Mouse (Mus musculus) spleen, adult 2 months (tissue): ENCODE data around the gene Irf8.

Source experiments
- CTCF ChIP-seq: fragments of 200-500 bp; IDR thresholded peaks from 2 replicates; pipeline ENCODE4 v1.5.1; 2011; ENCODE audit warnings: mild to moderate bottlenecking, inconsistent platforms; ENCODE audit not compliant: insufficient read depth, insufficient read length, insufficient replicate concordance; ENCODE audit errors: extremely low read depth
- POLR2A ChIP-seq: fragments of 200-500 bp; IDR thresholded peaks from 2 replicates; pipeline ENCODE4 v1.6.1; 2011; ENCODE audit warnings: low read depth, low read length, inconsistent platforms

- TF ChIP-seq POLR2A: no peak
- no peak for TF ChIP-seq CTCF
These were observed 38.8 kb upstream of the Irf8 start for GRCm38 (mm10) chr8:120697154-120697978.
